18 mouse cellular contexts compared by ENCODE assay signal in genomic region chr9:40331411-40332286, GRCm38 (mm10).
DNase-seq lines count a peak whose midpoint lies in the region; ATAC-seq and TF ChIP-seq lines count a peak whose summit lies in the region.
"Had no signal": no experiment of that assay in that cellular context is flagged by ENCODE, and none has a peak within 500 bp of the region (broad histone marks: within the 10 kb centered on the region; RNA-seq: fewer than 3 reads in every experiment).

No protein-coding gene starts in this region.

- H3K4me2 ChIP-seq in forebrain, embryonic 15.5 days (replicated peaks) = no peak overlapping the region
- no peak overlapping the region for H3K4me2 ChIP-seq in forebrain, embryonic 12.5 days
- H3K4me2 ChIP-seq in intestine, embryonic 16.5 days (ENCODE audit: low read depth, low read length) = no peak overlapping the region
- H3K4me2 ChIP-seq: hindbrain, embryonic 12.5 days; limb, embryonic 12.5 days; stomach, embryonic 15.5 days had no signal

- no peaks in the 10 kb centered on the region for H3K9me3 ChIP-seq in forebrain, embryonic 15.5 days
- H3K9me3 ChIP-seq in forebrain, embryonic 12.5 days = no peaks in the 10 kb centered on the region
- H3K9me3 ChIP-seq in intestine, embryonic 16.5 days (ENCODE audit: control insufficient read depth, low read length) = no peaks in the 10 kb centered on the region
- H3K9me3 ChIP-seq: hindbrain, embryonic 12.5 days; limb, embryonic 12.5 days; stomach, embryonic 15.5 days had no signal

- no peak overlapping the region for H3K9ac ChIP-seq in forebrain, embryonic 15.5 days (replicated peaks)
- no peak overlapping the region for H3K9ac ChIP-seq in forebrain, embryonic 12.5 days
- no peak overlapping the region for H3K9ac ChIP-seq in intestine, embryonic 16.5 days (ENCODE audit: low read depth, low read length)
- H3K9ac ChIP-seq: hindbrain, embryonic 12.5 days; limb, embryonic 12.5 days; liver, embryonic 14.5 days; stomach, embryonic 15.5 days had no signal

- intact Hi-C loops in heart, postnatal 36 days (cut with DNase I) = loop anchor here (5.0 kb wide), 3 partner anchors 44 to 146 kb away; no protein-coding TSS in a partner anchor

- ATAC-seq in forebrain, embryonic 15.5 days (replicated peaks) = peak; percentile 4; the same call in 1 of the 2 replicates
- no peak; the same call in 1 of the 2 replicates for ATAC-seq in forebrain, embryonic 12.5 days (ENCODE audit: low FRiP score)
- 0 out of 2 replicates have a peak, but pooled peaks have one; percentile 6 for ATAC-seq in intestine, embryonic 16.5 days
- ATAC-seq in CD4-positive, CD25-positive, alpha-beta regulatory T cell, adult 4 months = no peak

- DNase-seq in layer of hippocampus, adult 2 months (ENCODE audit: low spot score in 2 of 2) = no peak
- no peak for DNase-seq in layer of hippocampus, postnatal 25 days (ENCODE audit: extremely low spot score in 1 of 2, low spot score in 1 of 2)
- peak; percentile 72 for DNase-seq in cerebellum, adult 11-12 months
- DNase-seq in heart, postnatal 36 days = no peak
- DNase-seq: lung, postnatal 14 days; spleen, adult 18-20 months had no signal

- 88% methylated on average over 15 of the region's 15 CpGs for WGBS in forebrain, embryonic 15.5 days
- WGBS in forebrain, embryonic 12.5 days = 93% methylated on average over 15 of the region's 15 CpGs
- 85% methylated on average over 15 of the region's 15 CpGs for WGBS in intestine, embryonic 16.5 days

- no peak for TF ChIP-seq CTCF in layer of hippocampus, adult 2 months (conservative IDR thresholded peaks at IDR 0.05)

- H3K27ac ChIP-seq in forebrain, embryonic 15.5 days (replicated peaks) = peak overlapping the region; percentile 86
- H3K27ac ChIP-seq in forebrain, embryonic 12.5 days = no peak overlapping the region
- peak overlapping the region; percentile 99 for H3K27ac ChIP-seq in layer of hippocampus, adult 2 months
- H3K27ac ChIP-seq in intestine, embryonic 16.5 days (ENCODE audit: low read length) = no peak overlapping the region
- H3K27ac ChIP-seq: heart, adult 2 months; hindbrain, embryonic 12.5 days; kidney, postnatal 0 days; limb, embryonic 12.5 days; liver, embryonic 14.5 days; stomach, embryonic 15.5 days had no signal

- H3K27me3 ChIP-seq in forebrain, embryonic 15.5 days = no peaks in the 10 kb centered on the region
- H3K27me3 ChIP-seq in forebrain, embryonic 12.5 days = no peaks in the 10 kb centered on the region
- H3K27me3 ChIP-seq in intestine, embryonic 16.5 days (replicated peaks; ENCODE audit: control insufficient read depth, insufficient read depth, low read length) = no peaks in the 10 kb centered on the region
- H3K27me3 ChIP-seq: hindbrain, embryonic 12.5 days; limb, embryonic 12.5 days; stomach, embryonic 15.5 days had no signal

- H3K4me1 ChIP-seq in forebrain, embryonic 15.5 days = peaks cover 39% of the 10 kb centered on the region
- 0 out of 2 replicates have a peak, but pooled peaks cover under 1% of the 10 kb centered on the region for H3K4me1 ChIP-seq in forebrain, embryonic 12.5 days
- peaks cover 3% of the 10 kb centered on the region for H3K4me1 ChIP-seq in intestine, embryonic 16.5 days (ENCODE audit: control insufficient read depth, insufficient read depth, low read length)
- H3K4me1 ChIP-seq: stomach, embryonic 15.5 days had no signal

- peaks cover 19% of the 10 kb centered on the region; the same call in 1 of the 2 replicates for H3K36me3 ChIP-seq in forebrain, embryonic 15.5 days
- H3K36me3 ChIP-seq in forebrain, embryonic 12.5 days (replicated peaks) = no peaks in the 10 kb centered on the region
- no peaks in the 10 kb centered on the region for H3K36me3 ChIP-seq in intestine, embryonic 16.5 days (ENCODE audit: control insufficient read depth, insufficient read depth, low read length)
- H3K36me3 ChIP-seq: G1E; hindbrain, embryonic 12.5 days; limb, embryonic 12.5 days; stomach, embryonic 15.5 days had no signal

- H3K4me3 ChIP-seq in forebrain, embryonic 15.5 days = no peak overlapping the region
- no peak overlapping the region for H3K4me3 ChIP-seq in forebrain, embryonic 12.5 days (replicated peaks)
- no peak overlapping the region for H3K4me3 ChIP-seq in layer of hippocampus, adult 2 months
- no peak overlapping the region for H3K4me3 ChIP-seq in intestine, embryonic 16.5 days (ENCODE audit: low read length)
- H3K4me3 ChIP-seq: erythroblast, embryonic 14.5 days; heart, adult 2 months; hindbrain, embryonic 12.5 days; limb, embryonic 12.5 days; stomach, embryonic 15.5 days had no signal

Comparison
In these comparisons a context has a peak if more than half of its experiments do, and no peak if none do; other contexts are left out.
1. ATAC-seq: peak in forebrain, embryonic 15.5 days (single experiment) and intestine, embryonic 16.5 days (single experiment); none in forebrain, embryonic 12.5 days (single experiment) and CD4-positive, CD25-positive, alpha-beta regulatory T cell, adult 4 months (single experiment).
2. H3K27ac ChIP-seq: peak in forebrain, embryonic 15.5 days (single experiment) and layer of hippocampus, adult 2 months (single experiment); none in forebrain, embryonic 12.5 days (single experiment) and intestine, embryonic 16.5 days (single experiment).